Mouse (Mus musculus) C2C12 (cell line): ENCODE data around the gene Nptx1.

ENCODE experiments used
- CTCF ChIP-seq: IDR thresholded peaks from one replicate; pipeline ENCODE4 v1.5.1; 2011; ENCODE audit not compliant: control insufficient read depth, insufficient read depth, insufficient read length
- FOSL1 ChIP-seq: IDR thresholded peaks from one replicate; pipeline ENCODE4 v1.8.0; 2011; ENCODE audit warnings: mild to moderate bottlenecking, low read length; ENCODE audit not compliant: poor library complexity, insufficient read depth, severe bottlenecking
- MYOD1 ChIP-seq: IDR thresholded peaks from one replicate; pipeline ENCODE4 v1.6.1; 2011; ENCODE audit warnings: low read depth; ENCODE audit not compliant: control insufficient read depth, insufficient read length
- USF1 ChIP-seq: IDR thresholded peaks from one replicate; pipeline ENCODE4 v1.6.1; 2011; ENCODE audit warnings: low read depth, mild to moderate bottlenecking, control low read depth, moderate library complexity

GRCm38 (mm10) chr11:119587112-119587511, 39.6 kb upstream of the Nptx1 start:
- TF ChIP-seq CTCF (no peak), USF1 (no peak), FOSL1 (no peak), MYOD1 (no peak)
